Mouse (Mus musculus): ENCODE measurements around the gene H2-Q2. TPM values are rescaled to one million over a fixed set of nuclear protein-coding genes. Genes with fewer than 3 reads are reported as not detected.
"Not testable (repeated sequence)": the region's sequence is repeated elsewhere in the genome, so short reads cannot be mapped to it uniquely, and the experiment has no call there.

H2-Q2 gene
- 1.3 TPM in 1 of 2 replicates, not detected in the other for polyA plus RNA-seq (2014; fragmentation: Nextera tagmentation; extraction: Ambion mirVana)

DNA sequence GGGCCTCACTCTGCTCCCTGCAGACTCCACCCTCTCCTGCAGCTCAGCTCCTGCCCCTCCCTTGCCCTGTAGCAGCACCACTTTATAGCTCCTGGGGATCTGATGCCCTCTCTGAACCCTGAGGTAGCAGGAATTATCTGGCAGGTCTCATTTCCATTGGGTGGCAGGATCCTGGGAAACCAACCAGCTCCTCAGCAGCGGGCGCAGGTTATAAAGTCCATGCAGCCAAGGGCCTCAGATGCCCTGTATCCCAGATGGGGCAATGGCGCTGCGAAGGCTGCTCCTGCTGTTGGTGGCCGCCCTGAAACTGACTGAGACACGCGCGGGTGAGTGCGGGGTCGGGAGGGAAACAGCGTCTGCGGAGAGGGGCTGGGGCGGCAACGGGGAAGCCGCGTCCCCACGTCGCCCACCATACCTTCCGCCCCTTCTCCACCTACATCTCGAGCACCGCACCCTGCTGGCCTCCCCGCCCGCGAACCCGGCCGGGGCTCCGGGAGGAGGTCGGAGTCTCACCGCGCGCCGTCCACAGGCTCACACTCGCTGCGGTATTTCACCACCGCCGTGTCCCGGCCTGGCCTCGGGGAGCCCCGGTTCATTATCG, at the start of gene H2-Q2:
H2-Q2 (plus strand) TSS at position 172 of the 601 bp plus-strand sequence.
- H3K27me3 ChIP-seq (ENCODE audit: control insufficient read depth, insufficient read depth, low read length) = peaks cover 22% of the 10 kb centered on the region
- DNase-seq (ENCODE audit: low spot score) (peak; percentile 36), ATAC-seq (ENCODE audit: insufficient read depth, low FRiP score, low TSS enrichment) (no peak)

DNA sequence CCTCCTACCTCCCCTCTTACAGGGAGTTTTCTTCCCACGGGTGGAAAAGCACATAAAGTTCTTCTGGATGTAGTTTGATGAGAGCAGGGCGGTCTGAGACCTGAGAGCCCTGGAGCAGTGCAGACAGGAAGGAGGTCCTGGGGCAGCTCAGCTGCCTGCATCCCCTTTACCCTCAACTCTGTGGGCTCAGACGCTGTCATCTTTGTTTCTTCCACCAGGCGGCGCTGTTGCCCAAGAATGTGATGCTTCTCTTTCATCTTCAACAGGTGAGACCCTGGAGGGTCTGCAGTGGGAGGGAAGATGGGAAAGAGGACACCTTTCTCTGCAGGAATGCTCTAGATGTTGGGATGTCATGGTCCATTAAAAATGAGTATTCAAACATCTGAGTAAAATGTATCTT, 46.2 kb upstream of the H2-Q2 start:
- not testable (repeated sequence) for H3K4me3 ChIP-seq (ENCODE audit: low read depth, low read length); H3K9ac ChIP-seq (ENCODE audit: low read length); H3K4me2 ChIP-seq (ENCODE audit: low read depth); H3K4me1 ChIP-seq (ENCODE audit: control insufficient read depth, insufficient read depth, low read length); H3K36me3 ChIP-seq (ENCODE audit: control insufficient read depth, insufficient read depth, low read length); H3K27me3 ChIP-seq (ENCODE audit: control insufficient read depth, insufficient read depth, low read length); ATAC-seq (ENCODE audit: insufficient read depth, low FRiP score, low TSS enrichment); H3K27ac ChIP-seq (ENCODE audit: low read depth, low read length); H3K9me3 ChIP-seq (ENCODE audit: control insufficient read depth, low read length)
- WGBS = 5% methylated on average over 5 of the region's 5 CpGs
- peak; percentile 38 for DNase-seq (ENCODE audit: low spot score)

More for the DNA sequence above, at the start of gene H2-Q2:
- peak within 1 kb of the TSS; percentile 34 for H3K4me3 ChIP-seq (ENCODE audit: low read depth, low read length)
- 0% methylated on average over 39 of the region's 40 CpGs for WGBS
- H3K27ac ChIP-seq (ENCODE audit: low read depth, low read length) = no peak within 1 kb of the TSS
- no peaks in the 10 kb centered on the region for H3K36me3 ChIP-seq (ENCODE audit: control insufficient read depth, insufficient read depth, low read length)
- peak within 1 kb of the TSS; percentile 63 for H3K4me2 ChIP-seq (ENCODE audit: low read depth)
- no peaks in the 10 kb centered on the region for H3K9me3 ChIP-seq (ENCODE audit: control insufficient read depth, low read length)
- H3K9ac ChIP-seq (ENCODE audit: low read length) = peak within 1 kb of the TSS; percentile 44; the same call in 1 of the 2 replicates
- H3K4me1 ChIP-seq (ENCODE audit: control insufficient read depth, insufficient read depth, low read length) = peaks cover 4% of the 10 kb centered on the region

DNA sequence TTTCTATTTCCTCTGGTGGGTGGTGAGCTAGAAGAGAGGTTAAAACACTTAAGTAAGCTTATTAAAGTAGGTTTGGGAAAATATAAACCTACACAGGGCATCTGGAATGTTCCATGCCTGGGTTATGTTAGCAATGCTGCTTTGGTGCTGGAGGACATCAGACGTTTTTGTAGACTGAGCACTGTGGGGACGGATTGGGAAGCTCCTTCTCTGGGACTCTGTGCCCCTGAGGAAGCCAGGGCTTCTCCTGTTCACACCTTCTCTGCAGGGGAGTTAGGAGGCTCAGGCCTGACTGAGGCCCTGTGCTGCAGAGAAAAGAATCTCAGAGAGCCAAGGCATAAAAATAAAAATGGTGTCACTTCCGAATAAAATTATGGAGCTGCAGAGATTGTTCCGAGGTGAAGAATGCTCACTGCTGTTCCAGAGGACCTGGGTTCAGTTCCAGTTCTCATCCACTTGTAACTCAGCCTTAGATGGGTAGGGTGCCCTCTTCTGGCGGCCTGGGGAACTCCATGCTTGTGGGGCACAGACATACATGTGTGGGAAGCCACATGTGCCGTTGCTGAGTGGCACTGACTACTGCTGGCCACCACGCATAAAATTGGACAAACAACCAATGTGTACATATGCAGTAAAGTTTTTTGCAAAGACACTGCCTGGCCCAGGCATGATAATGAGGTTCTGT, 41.6 kb upstream of the H2-Q2 start:
- WGBS = 88% methylated on average over 7 of the region's 7 CpGs
- not testable (repeated sequence) for H3K9ac ChIP-seq (ENCODE audit: low read length); H3K4me1 ChIP-seq (ENCODE audit: control insufficient read depth, insufficient read depth, low read length); DNase-seq (ENCODE audit: low spot score); H3K4me3 ChIP-seq (ENCODE audit: low read depth, low read length); ATAC-seq (ENCODE audit: insufficient read depth, low FRiP score, low TSS enrichment); H3K9me3 ChIP-seq (ENCODE audit: control insufficient read depth, low read length); H3K36me3 ChIP-seq (ENCODE audit: control insufficient read depth, insufficient read depth, low read length); H3K27me3 ChIP-seq (ENCODE audit: control insufficient read depth, insufficient read depth, low read length); H3K27ac ChIP-seq (ENCODE audit: low read depth, low read length); H3K4me2 ChIP-seq (ENCODE audit: low read depth)

DNA sequence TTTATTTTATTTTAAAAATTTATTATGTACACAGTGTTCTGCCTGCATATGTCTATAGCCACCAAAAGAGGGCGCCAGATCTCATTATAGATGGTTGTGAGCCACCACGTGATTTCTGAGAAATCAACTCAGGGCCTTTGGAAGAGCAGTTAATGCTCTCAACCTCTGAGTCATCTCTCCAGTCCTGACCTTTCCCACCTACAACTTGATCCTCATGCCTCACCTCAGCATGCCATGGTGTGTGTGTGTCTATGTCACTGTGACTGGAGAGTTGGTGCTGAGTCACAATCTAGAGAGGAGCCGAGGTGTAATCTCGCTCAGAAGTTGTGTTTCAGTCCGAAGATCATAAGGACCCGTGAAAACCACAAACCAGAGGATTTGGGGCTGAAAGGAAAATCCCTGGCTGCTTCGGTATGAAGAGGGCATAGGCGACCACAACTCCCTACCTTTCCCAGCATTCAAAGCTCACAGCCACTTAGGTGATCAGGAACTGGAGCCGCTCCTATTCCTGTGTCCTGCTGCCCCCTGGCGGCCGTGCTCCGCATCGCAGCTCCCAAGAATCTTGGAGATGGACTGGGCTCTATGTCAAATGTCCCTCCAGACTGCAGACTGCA, 40.3 kb upstream of the H2-Q2 start:
- 26% methylated on average over 13 of the region's 13 CpGs for WGBS
- no peaks in the 10 kb centered on the region for H3K9me3 ChIP-seq (ENCODE audit: control insufficient read depth, low read length)
- no peak overlapping the region for H3K4me2 ChIP-seq (ENCODE audit: low read depth)
- ATAC-seq (ENCODE audit: insufficient read depth, low FRiP score, low TSS enrichment) (no peak), DNase-seq (ENCODE audit: low spot score) (peak; percentile 85)
- no peaks in the 10 kb centered on the region for H3K4me1 ChIP-seq (ENCODE audit: control insufficient read depth, insufficient read depth, low read length)
- no peak overlapping the region for H3K4me3 ChIP-seq (ENCODE audit: low read depth, low read length)
- no peaks in the 10 kb centered on the region for H3K27me3 ChIP-seq (ENCODE audit: control insufficient read depth, insufficient read depth, low read length)
- H3K36me3 ChIP-seq (ENCODE audit: control insufficient read depth, insufficient read depth, low read length) = no peaks in the 10 kb centered on the region
- no peak overlapping the region for H3K27ac ChIP-seq (ENCODE audit: low read depth, low read length)
- no peak overlapping the region for H3K9ac ChIP-seq (ENCODE audit: low read length)

DNA sequence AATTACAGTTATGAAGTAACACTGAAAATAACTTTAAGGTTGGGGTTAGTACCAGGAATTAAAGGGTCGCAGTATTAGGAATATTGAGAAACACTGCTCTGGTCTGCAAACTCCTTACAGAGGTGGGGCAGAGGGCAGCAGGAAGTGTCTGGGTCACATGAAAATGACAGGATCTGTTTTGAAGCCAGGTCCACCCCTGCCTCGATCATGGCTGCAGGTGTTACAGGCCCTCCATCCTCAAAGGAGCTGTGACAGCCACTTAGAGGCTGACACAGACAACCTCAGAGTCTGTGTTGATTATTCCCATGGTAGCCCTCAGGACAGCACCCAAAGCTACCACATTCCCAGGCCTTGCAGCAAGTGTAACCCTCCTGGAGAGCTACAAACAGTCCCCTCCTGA, 38.8 kb upstream of the H2-Q2 start:
- H3K9ac ChIP-seq (ENCODE audit: low read length) = no peak overlapping the region
- WGBS = 86% methylated on average over 2 of the region's 2 CpGs
- H3K4me2 ChIP-seq (ENCODE audit: low read depth) = no peak overlapping the region
- H3K36me3 ChIP-seq (ENCODE audit: control insufficient read depth, insufficient read depth, low read length) = no peaks in the 10 kb centered on the region
- no peak for DNase-seq (ENCODE audit: low spot score)
- no peak overlapping the region for H3K4me3 ChIP-seq (ENCODE audit: low read depth, low read length)
- no peak overlapping the region for H3K27ac ChIP-seq (ENCODE audit: low read depth, low read length)
- H3K27me3 ChIP-seq (ENCODE audit: control insufficient read depth, insufficient read depth, low read length) = no peaks in the 10 kb centered on the region
- no peaks in the 10 kb centered on the region for H3K9me3 ChIP-seq (ENCODE audit: control insufficient read depth, low read length)
- H3K4me1 ChIP-seq (ENCODE audit: control insufficient read depth, insufficient read depth, low read length) = no peaks in the 10 kb centered on the region
- ATAC-seq (ENCODE audit: insufficient read depth, low FRiP score, low TSS enrichment) = no peak

DNA sequence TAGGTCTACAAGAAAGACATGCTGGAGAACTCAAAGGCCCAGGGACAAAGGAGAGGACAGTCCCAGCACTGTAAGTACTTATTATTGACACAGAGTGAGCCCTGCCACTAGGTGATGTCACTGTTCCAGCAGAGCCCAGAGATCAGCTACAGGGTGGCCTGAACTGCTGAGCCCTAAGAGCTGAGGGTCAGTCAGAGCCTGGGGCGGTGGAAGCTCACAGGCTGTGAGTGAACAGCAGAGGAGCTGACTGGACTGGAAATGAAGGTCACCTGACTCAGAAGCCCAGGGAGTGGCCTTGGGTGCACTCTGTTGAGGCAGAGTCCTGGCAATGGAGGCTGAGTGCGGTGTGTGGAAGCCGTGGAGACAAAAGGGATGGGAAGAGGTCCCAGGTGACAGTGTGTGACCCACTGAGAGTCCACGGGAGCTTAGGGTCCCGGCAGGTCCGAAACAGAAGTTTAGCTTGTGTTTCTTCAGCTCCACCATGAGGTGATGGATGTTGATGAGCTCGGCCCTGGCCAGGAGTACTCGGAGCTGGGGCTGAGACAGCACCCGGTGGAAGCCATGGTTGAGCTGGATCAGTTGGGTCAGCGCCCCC, 38.2 kb upstream of the H2-Q2 start:
- Histone ChIP-seq H3K4me1 (ENCODE audit: control insufficient read depth, insufficient read depth, low read length) (no peaks in the 10 kb centered on the region), H3K9ac (ENCODE audit: low read length) (no peak overlapping the region), H3K9me3 (ENCODE audit: control insufficient read depth, low read length) (no peaks in the 10 kb centered on the region), H3K27me3 (ENCODE audit: control insufficient read depth, insufficient read depth, low read length) (no peaks in the 10 kb centered on the region), H3K27ac (ENCODE audit: low read depth, low read length) (no peak overlapping the region), H3K4me2 (ENCODE audit: low read depth) (no peak overlapping the region), H3K36me3 (ENCODE audit: control insufficient read depth, insufficient read depth, low read length) (no peaks in the 10 kb centered on the region), H3K4me3 (ENCODE audit: low read depth, low read length) (no peak overlapping the region)
- 85% methylated on average over 10 of the region's 10 CpGs for WGBS
- ATAC-seq (ENCODE audit: insufficient read depth, low FRiP score, low TSS enrichment) = no peak
- DNase-seq (ENCODE audit: low spot score) = no peak

DNA sequence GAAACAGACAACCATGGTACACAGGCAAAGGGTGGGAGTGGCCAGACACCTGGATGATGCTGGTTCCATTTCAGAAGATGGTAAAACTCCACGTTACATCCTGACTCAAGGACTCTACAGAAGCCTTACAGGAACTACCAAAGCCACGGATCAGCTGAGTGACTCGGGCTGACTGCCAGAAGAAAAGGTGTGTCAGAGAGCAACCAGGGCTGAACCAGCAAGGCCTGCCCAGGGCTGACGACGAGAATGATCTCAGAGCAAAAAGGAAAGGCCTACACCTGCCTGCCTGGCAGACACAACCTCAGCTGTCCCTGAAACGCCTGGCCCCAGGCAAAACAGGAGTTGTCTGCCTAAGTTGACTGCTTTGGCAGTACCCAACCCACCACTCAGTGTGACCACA, 37.6 kb upstream of the H2-Q2 start:
- WGBS = 73% methylated on average over 6 of the region's 6 CpGs

DNA sequence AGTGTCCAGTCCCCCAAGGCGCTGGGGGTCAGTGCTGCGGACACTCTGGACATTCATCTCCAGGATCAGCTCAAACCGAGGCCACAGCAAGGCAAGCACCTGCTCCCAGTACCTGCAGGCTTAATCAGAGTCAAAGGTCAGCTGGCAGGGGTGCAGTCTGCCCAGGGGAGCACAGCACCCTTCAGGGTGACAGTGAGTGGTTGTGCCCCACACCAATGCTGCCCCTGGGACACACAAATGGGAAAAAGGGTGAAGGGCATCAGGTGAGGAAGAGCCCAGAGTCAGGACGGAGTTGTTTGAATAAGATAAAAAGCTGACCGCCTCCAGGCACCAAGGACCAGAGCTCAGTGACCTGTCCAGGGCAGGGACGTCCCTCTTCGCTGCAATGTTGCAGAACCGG, 37.1 kb upstream of the H2-Q2 start:
- not testable (repeated sequence) for DNase-seq (ENCODE audit: low spot score); H3K4me2 ChIP-seq (ENCODE audit: low read depth); H3K4me1 ChIP-seq (ENCODE audit: control insufficient read depth, insufficient read depth, low read length); H3K9ac ChIP-seq (ENCODE audit: low read length); H3K4me3 ChIP-seq (ENCODE audit: low read depth, low read length); H3K27me3 ChIP-seq (ENCODE audit: control insufficient read depth, insufficient read depth, low read length); ATAC-seq (ENCODE audit: insufficient read depth, low FRiP score, low TSS enrichment); H3K36me3 ChIP-seq (ENCODE audit: control insufficient read depth, insufficient read depth, low read length); H3K27ac ChIP-seq (ENCODE audit: low read depth, low read length); H3K9me3 ChIP-seq (ENCODE audit: control insufficient read depth, low read length)
- 81% methylated on average over 8 of the region's 8 CpGs for WGBS

More for the DNA sequence above, 37.6 kb upstream of the H2-Q2 start:
- Histone ChIP-seq H3K4me3 (ENCODE audit: low read depth, low read length) (no peak overlapping the region), H3K9ac (ENCODE audit: low read length) (no peak overlapping the region), H3K4me2 (ENCODE audit: low read depth) (no peak overlapping the region), H3K36me3 (ENCODE audit: control insufficient read depth, insufficient read depth, low read length) (no peaks in the 10 kb centered on the region), H3K27me3 (ENCODE audit: control insufficient read depth, insufficient read depth, low read length) (no peaks in the 10 kb centered on the region), H3K27ac (ENCODE audit: low read depth, low read length) (no peak overlapping the region), H3K4me1 (ENCODE audit: control insufficient read depth, insufficient read depth, low read length) (no peaks in the 10 kb centered on the region), H3K9me3 (ENCODE audit: control insufficient read depth, low read length) (no peaks in the 10 kb centered on the region)
- DNase-seq (ENCODE audit: low spot score) (no peak), ATAC-seq (ENCODE audit: insufficient read depth, low FRiP score, low TSS enrichment) (no peak)
